Mouse (Mus musculus): ENCODE data around the gene Mif. TPM values are rescaled to one million over a fixed set of nuclear protein-coding genes. Genes with fewer than 3 reads are reported as not detected.

The Mif gene
- total RNA-seq, 2 experiments from 2014 or later, result 771 to 828 TPM

- DNase-seq (ENCODE audit: extremely low spot score in 1 of 2, low spot score in 2 of 2), result peak in 1 of 2 experiments; percentile 57
- intact Hi-C loops (cut with DNase I), result no loop called here
Observed at GRCm38 (mm10) chr10:75827668-75828360, 32.2 kb downstream of the Mif start.

- intact Hi-C loops (cut with DNase I), result no loop called here
- DNase-seq (ENCODE audit: extremely low spot score in 1 of 2, low spot score in 2 of 2), result no peak
Observed at GRCm38 (mm10) chr10:75824530-75824929, 35.5 kb downstream of the Mif start.

- intact Hi-C loops (cut with DNase I), result no loop called here
- DNase-seq (ENCODE audit: extremely low spot score in 1 of 2, low spot score in 2 of 2), result no peak
Observed at GRCm38 (mm10) chr10:75823782-75824181, 36.3 kb downstream of the Mif start.

GRCm38 (mm10) chr10:75822443-75822842 is 37.6 kb downstream of the Mif start, which contains the start of gene Gstt4:
TSS of gene Gstt4 (minus strand) at chr10:75822543.
- no peak for DNase-seq (ENCODE audit: extremely low spot score in 1 of 2, low spot score in 2 of 2)
- intact Hi-C loops (cut with DNase I), result no loop called here

GRCm38 (mm10) chr10:75819882-75820281 is 40.2 kb downstream of the Mif start:
- no peak for DNase-seq (ENCODE audit: extremely low spot score in 1 of 2, low spot score in 2 of 2)
- intact Hi-C loops (cut with DNase I), result no loop called here

GRCm38 (mm10) chr10:75818641-75819040 is 41.4 kb downstream of the Mif start:
- no peak for DNase-seq (ENCODE audit: extremely low spot score in 1 of 2, low spot score in 2 of 2)
- intact Hi-C loops (cut with DNase I), result no loop called here

Other genes starting within 250 kb of the Mif start
- gene Susd2, start 216.2 kb downstream of the Mif start, total RNA-seq (2021), result 1 to 10 TPM; 3.5 to 3.8 TPM
- 10 to 100 TPM; 83.7 to 84.3 TPM for gene Cabin1, start 95.9 kb downstream of the Mif start, total RNA-seq (2021)
- 10 to 100 TPM; 34.4 to 39.3 TPM for gene Ddt, start 86.8 kb downstream of the Mif start, total RNA-seq (2021)
- not detected for gene Gm20441, start 79.3 kb downstream of the Mif start, total RNA-seq (2021)
- under 1 TPM; 0.61 to 0.71 TPM for gene Gstt3, start 78.8 kb downstream of the Mif start, total RNA-seq (2021)
- 1 to 10 TPM; 3.8 TPM for gene Gstt1, start 61.7 kb downstream of the Mif start, total RNA-seq (2021)
- gene Gstt4, start 37.7 kb downstream of the Mif start, total RNA-seq (2021), result not detected
- gene Gstt2, start 22.8 kb downstream of the Mif start, total RNA-seq (2021), result 1 to 10 TPM; 3.5 to 4.6 TPM
- 1 to 10 TPM; 1.5 to 3.0 TPM for gene Derl3, start 33.2 kb upstream of the Mif start, total RNA-seq (2021)
- gene Smarcb1, start 61.4 kb upstream of the Mif start, total RNA-seq (2021), result 10 to 100 TPM; 92.6 to 100.0 TPM
- 100 to 1,000 TPM; 155 to 181 TPM for gene Chchd10, start 72.9 kb upstream of the Mif start, total RNA-seq (2021)
- gene Mmp11, start 76.3 kb upstream of the Mif start, total RNA-seq (2021), result 1 to 10 TPM; 2.5 to 2.6 TPM
- under 1 TPM in 1 of 2 experiments, not detected in 1; 0.49 TPM for gene Gm867, start 80.4 kb upstream of the Mif start, total RNA-seq (2021)
- not detected for gene Vpreb3, start 82.8 kb upstream of the Mif start, total RNA-seq (2021)
- under 1 TPM in 1 of 2 experiments, not detected in 1; 0.16 TPM for gene Gm5134, start 94.3 kb upstream of the Mif start, total RNA-seq (2021)
- gene Zfp280b, start 172.4 kb upstream of the Mif start, total RNA-seq (2021), result 1 to 10 TPM; 7.9 to 9.2 TPM

All from left cerebral cortex, postnatal 10 days (tissue).